Mouse (Mus musculus) heart, postnatal 25 days (tissue): ENCODE measurements at regions not wholly inside any gene's neighbourhood (a gene's known extent, or its start where the extent isn't known, plus 50 kb on each side); places are given as distances from the start of the nearest gene placed in this dataset.
A peak's percentile ranks its signal among the peaks of the same experiment; 100 is the strongest.

ENCODE experiments used
- DNase-seq: peaks from one replicate; pipeline ENCODE4 v3.0.0; 2022; ENCODE audit warnings: low spot score
- intact Hi-C: fragments of 180-260 bp; cut with DNase I; formaldehyde crosslinking; loops from one replicate; pipeline ENCODE4 v1.15.1; 2025

GRCm38 (mm10) chrX:13344701-13345100, 63.9 kb downstream of the Ddx3x start:
- intact Hi-C loops, result loop anchor here (5.0 to 10.0 kb wide), 5 partner anchors 62 to 310 kb away; partner anchors contain the start of gene Ddx3x
- DNase-seq, result no peak

GRCm38 (mm10) chrX:13345126-13345525, 64.4 kb downstream of the Ddx3x start:
- DNase-seq, result no peak
- intact Hi-C loops, result loop anchor here (5.0 to 10.0 kb wide), 5 partner anchors 63 to 310 kb away; partner anchors contain the start of gene Ddx3x

- intact Hi-C loops, result loop anchor here (5.0 to 10.0 kb wide), 5 partner anchors 64 to 309 kb away; partner anchors contain the start of gene Ddx3x
- DNase-seq, result no peak
Observed at GRCm38 (mm10) chrX:13346011-13346631, 65.4 kb downstream of the Ddx3x start.

- DNase-seq, result no peak
- intact Hi-C loops, result loop anchor here (5.0 to 10.0 kb wide), 5 partner anchors 64 to 308 kb away; partner anchors contain the start of gene Ddx3x
Observed at GRCm38 (mm10) chrX:13346696-13347026, 65.9 kb downstream of the Ddx3x start.

- DNase-seq, result peak; percentile 61
- intact Hi-C loops, result loop anchor here (5.0 to 10.0 kb wide), 5 partner anchors 65 to 308 kb away; partner anchors contain the start of gene Ddx3x
Observed at GRCm38 (mm10) chrX:13347027-13347840, 66.5 kb downstream of the Ddx3x start.

GRCm38 (mm10) chrX:13348415-13348814, 67.6 kb downstream of the Ddx3x start:
- DNase-seq, result no peak
- intact Hi-C loops, result loop anchor here (5.0 to 10.0 kb wide), 5 partner anchors 66 to 306 kb away; partner anchors contain the start of gene Ddx3x

GRCm38 (mm10) chrX:13350461-13350860, 69.7 kb downstream of the Ddx3x start:
- intact Hi-C loops, result no loop called here
- peak; percentile 27 for DNase-seq

GRCm38 (mm10) chrX:13357149-13357783, 76.5 kb downstream of the Ddx3x start:
- no peak for DNase-seq
- intact Hi-C loops, result no loop called here

GRCm38 (mm10) chrX:13357973-13358372, 77.2 kb downstream of the Ddx3x start:
- intact Hi-C loops, result no loop called here
- DNase-seq, result no peak

- intact Hi-C loops, result no loop called here
- DNase-seq, result no peak
Observed at GRCm38 (mm10) chrX:13360436-13360835, 79.7 kb downstream of the Ddx3x start.

- intact Hi-C loops, result no loop called here
- DNase-seq, result no peak
Observed at GRCm38 (mm10) chrX:13370319-13370718, 89.5 kb downstream of the Ddx3x start.

GRCm38 (mm10) chrX:13372752-13373151, 92.0 kb downstream of the Ddx3x start:
- no peak for DNase-seq
- intact Hi-C loops, result no loop called here

GRCm38 (mm10) chrX:13386354-13386753, 79.6 kb upstream of the Nyx start:
- intact Hi-C loops, result no loop called here
- no peak for DNase-seq

GRCm38 (mm10) chrX:13398466-13398865, 67.4 kb upstream of the Nyx start:
- intact Hi-C loops, result no loop called here
- DNase-seq, result no peak

- intact Hi-C loops, result no loop called here
- DNase-seq, result no peak
Observed at GRCm38 (mm10) chrX:13412726-13413125, 53.2 kb upstream of the Nyx start.

GRCm38 (mm10) chrX:13413135-13413534, 52.8 kb upstream of the Nyx start:
- no peak for DNase-seq
- intact Hi-C loops, result no loop called here
